Mouse (Mus musculus) neutrophil, adult 65 days (primary cell): ENCODE results near the gene Saa2. TPM values are rescaled to one million over a fixed set of nuclear protein-coding genes. Genes with fewer than 3 reads are reported as not detected.

Experiments used
- total RNA-seq: library from RNA; stranded (reverse); gene quantifications from 2 replicates; pipeline ENCODE4 v1.2.4, GENCODE M21; 2023

The Saa2 gene
- not detected in 2 replicates for total RNA-seq

DNA sequence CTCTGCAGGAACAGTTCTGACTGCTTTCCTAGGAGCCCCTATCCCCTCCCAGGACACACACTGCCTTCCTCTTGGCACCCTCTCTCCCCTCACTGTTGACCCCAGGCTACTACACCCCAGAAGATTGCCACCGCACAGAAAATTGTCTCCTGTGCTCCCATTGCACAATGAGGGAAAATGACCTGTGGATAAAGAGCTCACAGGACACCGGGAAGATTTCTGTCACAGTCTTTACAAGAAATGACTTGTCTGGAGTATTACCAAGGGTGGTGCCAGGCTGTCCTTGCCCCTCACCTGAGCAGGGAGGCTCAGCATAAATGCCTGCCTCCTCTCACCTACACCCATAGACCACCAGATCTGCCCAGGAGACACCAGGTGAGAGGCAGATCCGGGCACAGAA lies at the start of gene Saa2:
Saa2 (plus strand) TSS at position 301 of the 400 bp plus-strand sequence.

DNA sequence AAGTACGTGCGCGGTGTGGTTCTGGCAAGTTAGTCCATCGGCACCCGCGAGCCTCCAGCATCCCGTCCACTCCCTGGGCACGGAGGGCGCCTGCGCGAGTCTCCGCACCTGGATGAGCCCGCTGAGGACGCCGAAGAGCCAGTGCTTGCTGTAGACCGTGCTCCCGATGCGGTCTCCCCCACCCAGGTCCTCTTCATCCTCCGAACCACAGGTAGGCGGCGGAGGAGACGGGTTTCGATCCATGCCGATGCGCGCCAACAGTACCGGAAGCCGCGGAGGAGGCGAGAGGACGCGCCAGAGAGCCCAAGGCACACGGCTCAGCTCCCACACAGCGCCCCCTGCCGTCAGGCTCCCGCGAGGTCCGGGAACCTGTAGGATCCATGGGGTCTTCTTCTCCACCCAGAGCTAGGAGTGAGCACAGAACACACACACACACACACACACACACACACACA lies 41.2 kb upstream of the Saa2 start, which contains the start of gene Saal1:
Saal1 (minus strand) TSS at position 291 of the 455 bp plus-strand sequence.

DNA sequence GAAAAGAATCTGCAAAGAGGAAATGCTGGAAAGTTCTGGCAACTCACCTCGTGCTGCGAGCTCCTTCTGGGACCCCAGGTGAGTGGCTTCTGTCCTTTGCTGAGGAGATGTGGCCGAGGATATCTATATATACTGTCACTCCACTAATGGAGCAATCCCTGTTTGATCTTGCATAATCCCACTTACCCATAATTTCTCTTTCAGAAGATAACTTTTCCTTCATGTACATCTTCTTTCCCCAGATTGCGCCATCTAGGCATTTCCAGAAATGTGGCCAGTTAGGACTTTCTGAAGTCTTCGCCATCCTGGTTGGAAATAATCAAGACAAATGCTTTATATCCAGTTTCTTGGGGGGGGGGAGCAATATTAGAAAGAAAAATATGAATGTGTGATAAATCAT lies 36.0 kb upstream of the Saa2 start, which contains the start of gene Saa3:
Saa3 (minus strand) TSS at position 101 of the 400 bp plus-strand sequence.

DNA sequence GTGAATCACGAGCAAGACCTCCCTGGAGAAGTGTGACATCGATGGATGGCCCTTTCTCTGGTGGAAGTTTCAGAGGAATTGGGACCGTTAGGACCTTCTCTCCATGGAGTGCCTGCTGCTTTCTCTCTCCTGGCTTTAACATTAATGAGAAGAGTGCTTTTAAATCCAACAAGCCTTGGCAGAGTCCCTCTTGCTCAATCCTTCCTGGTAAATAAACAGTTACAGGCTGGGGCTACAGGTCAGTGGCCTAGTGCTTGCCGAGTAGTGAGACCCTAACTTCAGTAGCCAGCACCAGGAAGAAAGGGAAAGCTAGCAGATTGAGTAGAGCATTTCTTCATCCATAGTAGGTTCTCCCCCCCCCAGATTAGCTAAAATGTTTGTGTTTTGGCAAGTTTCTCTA lies 19.1 kb upstream of the Saa2 start, which contains the start of gene Saa4:
Saa4 (minus strand) TSS at position 146 of the 400 bp plus-strand sequence.

DNA sequence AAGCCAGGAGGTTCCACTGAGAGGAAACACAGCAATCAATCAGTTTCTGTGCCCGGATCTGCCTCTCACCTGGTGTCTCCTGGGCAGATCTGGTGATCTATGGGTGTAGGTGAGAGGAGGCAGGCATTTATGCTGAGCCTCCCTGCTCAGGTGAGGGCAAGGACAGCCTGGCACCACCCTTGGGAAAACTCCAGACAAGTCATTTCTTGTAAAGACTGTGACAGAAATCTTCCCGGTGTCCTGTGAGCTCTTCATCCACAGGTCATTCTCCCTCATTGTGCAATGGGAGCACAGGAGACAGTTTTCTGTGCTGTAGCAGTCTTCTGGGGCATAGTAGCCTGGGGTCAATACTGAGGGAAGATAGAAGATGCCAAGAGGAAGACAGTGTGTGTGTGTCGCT lies 8.7 kb upstream of the Saa2 start, which contains the start of gene Saa1:
Saa1 (minus strand) TSS at position 101 of the 400 bp plus-strand sequence.

DNA sequence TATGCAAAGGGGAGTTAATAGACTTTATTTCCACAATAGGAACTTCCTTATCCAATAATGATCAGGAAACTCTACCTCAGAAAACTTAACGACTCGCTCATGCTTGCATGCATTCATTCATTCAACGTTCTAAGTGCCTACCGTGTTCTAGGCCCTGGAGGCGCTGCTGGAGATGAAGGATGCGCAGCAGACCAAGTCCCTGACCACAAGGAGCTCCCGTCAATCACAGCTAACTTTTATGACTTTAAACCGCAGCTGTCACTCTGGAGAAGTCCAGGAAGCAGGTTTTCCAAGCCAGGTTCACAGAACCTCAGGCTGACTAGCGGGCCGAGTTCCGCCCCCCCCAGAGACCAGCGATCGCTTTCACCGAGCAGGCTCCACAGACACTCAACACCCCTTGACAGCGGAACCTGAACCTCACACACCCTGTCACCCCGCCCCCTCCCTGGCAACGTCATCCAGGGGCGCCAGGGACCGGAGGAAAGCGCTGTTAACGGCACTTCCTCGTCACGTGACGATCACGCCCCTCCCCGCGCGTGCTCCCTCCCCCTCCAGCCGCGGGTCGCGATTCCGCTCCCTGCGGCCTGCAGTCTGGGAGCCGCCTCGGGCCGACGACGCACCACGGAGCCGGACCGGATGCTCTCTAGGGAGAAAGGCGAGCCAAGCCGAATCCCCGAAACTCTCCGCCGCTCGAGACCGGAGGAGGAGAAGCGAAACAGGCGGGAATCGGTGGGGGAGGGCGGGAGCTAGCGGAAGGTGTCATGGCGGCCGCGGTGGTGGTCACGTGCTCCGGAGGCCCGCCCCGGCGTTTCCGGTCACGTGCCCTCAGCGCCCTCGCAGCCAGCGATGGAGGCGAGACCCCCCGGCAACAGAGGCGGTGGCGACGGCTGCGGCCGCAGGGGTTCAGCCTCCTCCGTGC lies 44.0 kb downstream of the Saa2 start, which contains the start of the genes Hps5 and Gtf2h1:
Hps5 (minus strand) TSS at position 778 of the 919 bp plus-strand sequence.
Gtf2h1 (plus strand) TSS at position 817 of the 919 bp plus-strand sequence.

Other genes with a start within 250 kb of the Saa2 start
- 5.6 and 9.3 TPM in 2 replicates for gene Sergef, start 112.0 kb upstream of the Saa2 start, total RNA-seq
- not detected in 2 replicates for gene Tph1, start 79.3 kb upstream of the Saa2 start, total RNA-seq
- 6.5 and 8.2 TPM in 2 replicates for gene Saal1, start 41.1 kb upstream of the Saa2 start, total RNA-seq
- 0.69 and 1.4 TPM in 2 replicates for gene Saa3, start 36.1 kb upstream of the Saa2 start, total RNA-seq
- gene Saa4, start 19.2 kb upstream of the Saa2 start, total RNA-seq, result not detected in 2 replicates
- gene Saa1, start 8.8 kb upstream of the Saa2 start, total RNA-seq, result not detected in 2 replicates
- gene Hps5, start 44.3 kb downstream of the Saa2 start, total RNA-seq, result 23.7 and 33.6 TPM in 2 replicates
- gene Gtf2h1, start 44.3 kb downstream of the Saa2 start, total RNA-seq, result 45.3 and 56.6 TPM in 2 replicates
- 389 and 441 TPM in 2 replicates for gene Ldha, start 89.7 kb downstream of the Saa2 start, total RNA-seq
- 0.60 and 0.75 TPM in 2 replicates for gene Ldhc, start 109.4 kb downstream of the Saa2 start, total RNA-seq
- gene Tsg101, start 168.2 kb downstream of the Saa2 start, total RNA-seq, result 50.5 and 59.4 TPM in 2 replicates
- 9.9 and 11.1 TPM in 2 replicates for gene Uevld, start 206.7 kb downstream of the Saa2 start, total RNA-seq
- not detected in 2 replicates for gene Gm9999, start 231.8 kb downstream of the Saa2 start, total RNA-seq